Comparison of ENCODE assay signal across 8 mouse cellular contexts in genomic region chr7:118489706-118490665, GRCm38 (mm10). TPM values are rescaled to one million over a fixed set of nuclear protein-coding genes. Genes with fewer than 3 reads are reported as not detected.
DNase-seq lines count a peak whose midpoint lies in the region; ATAC-seq and TF ChIP-seq lines count a peak whose summit lies in the region.

No protein-coding gene starts in this region.

- no peak; the same call in 1 of the 2 replicates for ATAC-seq in embryonic facial prominence, embryonic 11.5 days (replicated peaks; ENCODE audit: insufficient number of reproducible peaks, low FRiP score, low TSS enrichment, low read depth)
- peak; percentile 14; the same call in 1 of the 2 replicates for ATAC-seq in hindbrain, postnatal 0 days

- WGBS in liver, adult 2 months: 74% methylated on average over 57 of the region's 57 CpGs
- 15% methylated on average over 57 of the region's 57 CpGs for WGBS in embryonic facial prominence, embryonic 11.5 days
- WGBS in hindbrain, postnatal 0 days: 19% methylated on average over 57 of the region's 57 CpGs

- peak overlapping the region; percentile 89 for H3K4me2 ChIP-seq in embryonic facial prominence, embryonic 11.5 days (ENCODE audit: low read depth, low read length)
- H3K4me2 ChIP-seq in hindbrain, postnatal 0 days (ENCODE audit: low read depth, low read length): peak overlapping the region; percentile 64

- no peak for DNase-seq in liver, adult 2 months (ENCODE audit: extremely low read depth, low read depth, low spot score)
- DNase-seq in liver: no peak
- DNase-seq in embryonic facial prominence, embryonic 11.5 days (ENCODE audit: low spot score): no peak
- no peak for DNase-seq in hindbrain, postnatal 0 days (ENCODE audit: low spot score)
- peak; percentile 29 for DNase-seq in neural tube, embryonic 10.5 days (ENCODE audit: extremely low spot score, low spot score)
- DNase-seq in thymus, postnatal 0 days (ENCODE audit: low spot score): no peak
- DNase-seq in B cell, adult 2 months: no peak
- no peak for DNase-seq in urinary bladder, postnatal 4 days (ENCODE audit: low spot score in 2 of 2)

- peak overlapping the region; percentile 24 for H3K9ac ChIP-seq in liver, adult 2 months (ENCODE audit: low read depth, low read length)
- no peak overlapping the region for H3K9ac ChIP-seq in embryonic facial prominence, embryonic 11.5 days (replicated peaks; ENCODE audit: low read length)
- no peak overlapping the region for H3K9ac ChIP-seq in hindbrain, postnatal 0 days (replicated peaks; ENCODE audit: low read length)

- TF ChIP-seq CTCF in liver, adult 2 months (IDR thresholded peaks at IDR 0.05; ENCODE audit: low read depth, low read length): no peak
- no peak for TF ChIP-seq CTCF in hindbrain, postnatal 0 days (IDR thresholded peaks at IDR 0.05; ENCODE audit: low read depth)

- no peaks in the 10 kb centered on the region for H3K9me3 ChIP-seq in embryonic facial prominence, embryonic 11.5 days (replicated peaks; ENCODE audit: control insufficient read depth, low read length)
- H3K9me3 ChIP-seq in hindbrain, postnatal 0 days (ENCODE audit: low read length): no peaks in the 10 kb centered on the region

- peak overlapping the region; percentile 78; the same call in 1 of the 2 replicates for H3K4me3 ChIP-seq in liver, adult 2 months (ENCODE audit: insufficient read depth, low read depth, low read length)
- H3K4me3 ChIP-seq in embryonic facial prominence, embryonic 11.5 days (ENCODE audit: low read depth, low read length): peak overlapping the region; percentile 59
- no peak overlapping the region; the same call in 1 of the 2 replicates for H3K4me3 ChIP-seq in hindbrain, postnatal 0 days (ENCODE audit: low read length)

- TF ChIP-seq POLR2A in liver, adult 2 months (IDR thresholded peaks at IDR 0.05; ENCODE audit: extremely low read depth, insufficient read depth, low read length): no peak

- H3K79me2 ChIP-seq in liver, adult 2 months (ENCODE audit: control insufficient read depth, insufficient read depth, low read length): 0 out of 2 replicates have a peak, but pooled peaks cover 4% of the 10 kb centered on the region

- no peak overlapping the region for H3K27ac ChIP-seq in liver, adult 2 months (replicated peaks; ENCODE audit: insufficient read depth, low read depth, low read length)
- no peak overlapping the region for H3K27ac ChIP-seq in embryonic facial prominence, embryonic 11.5 days (replicated peaks; ENCODE audit: low read depth, low read length)
- H3K27ac ChIP-seq in hindbrain, postnatal 0 days: no peak overlapping the region

- H3K36me3 ChIP-seq in liver, adult 2 months (ENCODE audit: control insufficient read depth, insufficient read depth, low read length): no peaks in the 10 kb centered on the region; the same call in 1 of the 2 replicates
- no peaks in the 10 kb centered on the region for H3K36me3 ChIP-seq in embryonic facial prominence, embryonic 11.5 days (replicated peaks; ENCODE audit: control insufficient read depth, insufficient read depth, low read depth, low read length)
- H3K36me3 ChIP-seq in hindbrain, postnatal 0 days (ENCODE audit: insufficient read depth, low read length): no peaks in the 10 kb centered on the region

- peaks cover 9% of the 10 kb centered on the region for H3K4me1 ChIP-seq in liver, adult 2 months (ENCODE audit: control insufficient read depth, insufficient read depth, low read length)
- no peaks in the 10 kb centered on the region; the same call in none of the 2 replicates for H3K4me1 ChIP-seq in embryonic facial prominence, embryonic 11.5 days (ENCODE audit: control insufficient read depth, insufficient read depth, low read length)
- H3K4me1 ChIP-seq in hindbrain, postnatal 0 days (ENCODE audit: insufficient read depth, low read length): peaks cover 3% of the 10 kb centered on the region; the same call in 1 of the 2 replicates

- 0 out of 2 replicates have a peak, but pooled peaks cover 4% of the 10 kb centered on the region for H3K27me3 ChIP-seq in liver, adult 2 months (ENCODE audit: control insufficient read depth, insufficient read depth, low read length)
- peaks cover 17% of the 10 kb centered on the region for H3K27me3 ChIP-seq in embryonic facial prominence, embryonic 11.5 days (ENCODE audit: control insufficient read depth, insufficient read depth, low read length)
- peaks cover 21% of the 10 kb centered on the region for H3K27me3 ChIP-seq in hindbrain, postnatal 0 days (ENCODE audit: insufficient read depth, low read length)

RNA-seq across cellular contexts. Expression of gene Itpripl2, which starts 1.8 kb away (rescaled TPM):
- total RNA-seq in liver, adult 2 months (2014; rRNA removed): 3.5 and 4.2 TPM in 2 replicates
- polyA plus RNA-seq in liver, adult 2 months (2012; rRNA removed): 0.98 and 1.6 TPM in 2 replicates
- polyA plus RNA-seq in embryonic facial prominence, embryonic 11.5 days (2014; fragmentation: Nextera tagmentation; extraction: Ambion mirVana): 1.3 and 1.8 TPM in 2 replicates
- 4.5 and 6.1 TPM in 2 replicates for total RNA-seq in hindbrain, postnatal 0 days (2014; rRNA removed)
- 0.66 and 0.73 TPM in 2 replicates for polyA plus RNA-seq in hindbrain, postnatal 0 days (2015; fragmentation: Nextera tagmentation; extraction: Ambion mirVana)
- polyA plus RNA-seq in thymus, postnatal 0 days (2015; fragmentation: Nextera tagmentation; extraction: Ambion mirVana): 1.4 and 1.8 TPM in 2 replicates

RNA-seq across cellular contexts. Expression of gene Syt17, which starts 42.0 kb away (rescaled TPM):
- total RNA-seq in liver, adult 2 months (2014; rRNA removed): not detected in 2 replicates
- polyA plus RNA-seq in liver, adult 2 months (2012; rRNA removed): not detected in 2 replicates
- 2.3 TPM in 2 replicates for polyA plus RNA-seq in embryonic facial prominence, embryonic 11.5 days (2014; fragmentation: Nextera tagmentation; extraction: Ambion mirVana)
- 50.9 and 57.8 TPM in 2 replicates for total RNA-seq in hindbrain, postnatal 0 days (2014; rRNA removed)
- polyA plus RNA-seq in hindbrain, postnatal 0 days (2015; fragmentation: Nextera tagmentation; extraction: Ambion mirVana): 29.3 and 30.7 TPM in 2 replicates
- 0.06 and 0.18 TPM in 2 replicates for polyA plus RNA-seq in thymus, postnatal 0 days (2015; fragmentation: Nextera tagmentation; extraction: Ambion mirVana)

RNA-seq across cellular contexts. Expression of gene Coq7, which starts 43.2 kb away (rescaled TPM):
- total RNA-seq in liver, adult 2 months (2014; rRNA removed): 40.1 and 51.7 TPM in 2 replicates
- polyA plus RNA-seq in liver, adult 2 months (2012; rRNA removed): 37.4 and 41.5 TPM in 2 replicates
- polyA plus RNA-seq in embryonic facial prominence, embryonic 11.5 days (2014; fragmentation: Nextera tagmentation; extraction: Ambion mirVana): 107 and 110 TPM in 2 replicates
- total RNA-seq in hindbrain, postnatal 0 days (2014; rRNA removed): 32.0 and 35.8 TPM in 2 replicates
- polyA plus RNA-seq in hindbrain, postnatal 0 days (2015; fragmentation: Nextera tagmentation; extraction: Ambion mirVana): 154 and 157 TPM in 2 replicates
- polyA plus RNA-seq in thymus, postnatal 0 days (2015; fragmentation: Nextera tagmentation; extraction: Ambion mirVana): 81.4 and 86.5 TPM in 2 replicates
